Mouse (Mus musculus) spleen, adult 18-20 months (tissue): Measurements from ENCODE around the gene Gm6902.
"Not testable (repeated sequence)": the region's sequence is repeated elsewhere in the genome, so short reads cannot be mapped to it uniquely, and the experiment has no call there.

Source experiments
- DNase-seq, 2 experiments: peaks; one replicate each; pipeline ENCODE4 v3.0.0; 2022; ENCODE audit warnings: mixed read lengths in 2 of 2

Gene Gm6902

GRCm38 (mm10) chr7:23278800-23279199, at the start of gene Gm6902:
Gm6902 (minus strand) TSS chr7:23278900.
- DNase-seq: not testable (repeated sequence)

GRCm38 (mm10) chr7:23300892-23301291, 22.2 kb upstream of the Gm6902 start, which contains the start of gene Nlrp4e:
Nlrp4e (plus strand) TSS chr7:23301192.
- not testable (repeated sequence) for DNase-seq

- DNase-seq: not testable (repeated sequence)
Measured at GRCm38 (mm10) chr7:23251582-23251981, 27.1 kb downstream of the Gm6902 start, which contains the start of gene Vmn1r166. Vmn1r166 (minus strand) TSS chr7:23251682.
